Mouse (Mus musculus) ES-Bruce4 (cell line): Measurements from ENCODE around the gene Eif4a2.

Source experiments
- CTCF ChIP-seq: IDR thresholded peaks from one replicate; pipeline ENCODE4 v1.8.1; 2011; ENCODE audit warnings: low read depth, low read length
- EP300 ChIP-seq: IDR thresholded peaks from 2 replicates; pipeline ENCODE4 v1.6.1; 2011; ENCODE audit warnings: low read depth, low read length; ENCODE audit not compliant: insufficient read depth
- POLR2A ChIP-seq: IDR thresholded peaks from one replicate; pipeline ENCODE4 v1.8.1; 2011; ENCODE audit warnings: low read length; ENCODE audit not compliant: insufficient read depth

GRCm38 (mm10) chr16:23157013-23157412, 49.8 kb downstream of the Eif4a2 start:
- TF ChIP-seq CTCF, result no peak
- no peak for TF ChIP-seq POLR2A
- no peak for TF ChIP-seq EP300
